Mouse (Mus musculus) monocyte, adult 2 months (primary cell): ENCODE results near the gene Atp11c.

Experiments
- DNase-seq, 2 experiments: peaks; one replicate each; pipeline ENCODE4 v3.0.0; 2022; ENCODE audit warnings: low spot score in 2 of 2, low read depth in 1 of 2

The Atp11c gene

GRCm38 (mm10) chrX:60394292-60394691, 198.2 kb downstream of the Atp11c start:
- no peak for DNase-seq

- DNase-seq: no peak
Measured at GRCm38 (mm10) chrX:60386852-60387251, 205.6 kb downstream of the Atp11c start.

- no peak for DNase-seq
Measured at GRCm38 (mm10) chrX:60381711-60382110, 210.8 kb downstream of the Atp11c start.

- no peak for DNase-seq
Measured at GRCm38 (mm10) chrX:60380386-60380785, 212.1 kb downstream of the Atp11c start.

DNA sequence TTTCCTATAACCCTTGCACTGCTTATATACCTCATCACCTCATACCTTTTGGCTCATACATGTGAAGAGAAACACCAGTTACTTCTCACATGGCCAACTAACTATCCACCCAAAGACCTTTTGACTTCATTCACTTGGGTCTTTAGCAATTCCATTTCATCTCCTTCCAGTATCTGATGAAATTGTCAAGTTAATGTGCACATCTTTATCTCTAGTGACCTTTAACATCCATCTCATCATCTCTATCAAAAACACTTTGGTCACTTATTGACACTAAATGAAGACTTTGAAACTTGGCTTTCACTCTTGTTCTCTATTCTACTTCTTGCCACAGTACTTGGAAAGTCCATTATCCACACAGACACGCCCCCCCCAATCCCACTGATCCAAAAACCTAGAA, 243.8 kb downstream of the Atp11c start:
- DNase-seq: no peak

DNA sequence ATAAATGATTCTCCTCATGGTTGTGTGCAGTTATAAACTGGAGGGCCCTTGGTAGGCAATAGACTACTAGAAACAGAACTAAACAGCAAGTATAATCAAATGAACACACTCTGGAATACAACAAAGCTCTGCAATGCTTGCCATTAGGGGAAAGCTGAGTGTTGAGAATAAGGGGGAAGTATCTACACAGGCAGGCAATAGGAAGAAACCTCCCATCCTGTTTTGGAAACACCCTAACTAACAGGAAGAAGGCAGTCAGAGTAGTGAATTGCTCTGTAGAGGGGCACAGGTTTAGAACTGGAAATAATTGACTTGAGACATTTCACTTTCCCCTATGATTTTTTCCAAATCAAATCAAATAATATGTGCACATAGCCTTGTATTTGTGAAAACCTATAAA, 247.1 kb downstream of the Atp11c start:
- no peak for DNase-seq

DNA sequence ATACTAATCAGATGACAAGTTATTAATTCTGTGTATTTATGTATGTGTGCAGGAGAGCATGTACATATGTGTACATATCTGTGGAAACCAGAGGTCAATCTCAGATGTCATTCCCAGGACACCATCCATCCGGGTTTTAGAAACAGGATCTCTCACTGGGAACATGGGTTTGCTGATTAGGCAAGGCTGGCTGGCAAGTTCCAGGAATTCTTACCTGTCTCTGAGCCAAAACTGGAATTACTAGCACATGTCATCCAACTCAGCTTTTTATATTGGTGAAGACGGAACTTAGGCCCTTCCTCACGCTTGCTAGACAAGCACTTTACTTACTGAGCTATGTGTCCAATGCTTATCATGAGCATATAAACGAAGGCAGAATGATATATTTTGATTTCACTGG, 247.5 kb downstream of the Atp11c start:
- no peak for DNase-seq

DNA sequence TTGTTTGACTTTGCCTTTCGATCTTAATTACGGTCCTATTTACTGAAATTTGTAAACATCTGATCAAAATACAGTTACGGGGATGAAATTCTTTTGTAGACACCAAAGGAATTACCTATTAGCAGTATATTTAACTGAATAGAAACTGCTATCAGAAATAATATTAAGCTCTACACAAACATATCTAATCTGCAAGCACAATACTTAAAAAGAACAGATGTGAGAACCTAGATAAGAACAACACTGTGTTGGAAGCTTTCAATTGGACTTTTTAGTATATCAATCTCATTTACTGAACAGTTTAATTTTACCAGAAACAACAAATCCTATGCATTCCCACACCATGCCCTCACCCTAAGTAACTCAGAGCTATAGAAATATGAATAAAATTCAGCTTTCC, 262.8 kb downstream of the Atp11c start:
- no peak for DNase-seq

- no peak for DNase-seq
Measured at GRCm38 (mm10) chrX:60321321-60321720, 271.2 kb downstream of the Atp11c start.

GRCm38 (mm10) chrX:60317661-60318060, 274.8 kb downstream of the Atp11c start:
- DNase-seq: no peak

DNA sequence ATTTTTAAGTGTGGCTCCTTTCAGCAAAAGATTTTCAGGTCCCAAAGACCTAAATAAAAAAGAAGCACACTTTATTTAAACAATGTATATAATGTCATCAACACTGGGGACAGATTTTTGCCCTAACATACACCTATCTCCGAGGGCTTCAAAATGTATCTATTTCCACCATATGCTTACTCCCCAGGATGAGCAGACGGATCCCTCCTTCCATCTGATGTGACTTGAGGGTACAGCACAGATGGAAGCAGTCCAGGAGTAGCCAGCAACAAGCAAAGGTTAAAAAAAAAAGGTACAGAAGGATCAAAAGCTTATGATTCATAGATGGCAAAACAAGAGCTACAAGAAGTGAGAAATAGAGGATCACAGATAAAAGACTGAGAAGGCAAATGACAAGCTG, 300.2 kb downstream of the Atp11c start:
- DNase-seq: no peak

- no peak for DNase-seq
Measured at GRCm38 (mm10) chrX:60255346-60255745, 337.2 kb downstream of the Atp11c start.

DNA sequence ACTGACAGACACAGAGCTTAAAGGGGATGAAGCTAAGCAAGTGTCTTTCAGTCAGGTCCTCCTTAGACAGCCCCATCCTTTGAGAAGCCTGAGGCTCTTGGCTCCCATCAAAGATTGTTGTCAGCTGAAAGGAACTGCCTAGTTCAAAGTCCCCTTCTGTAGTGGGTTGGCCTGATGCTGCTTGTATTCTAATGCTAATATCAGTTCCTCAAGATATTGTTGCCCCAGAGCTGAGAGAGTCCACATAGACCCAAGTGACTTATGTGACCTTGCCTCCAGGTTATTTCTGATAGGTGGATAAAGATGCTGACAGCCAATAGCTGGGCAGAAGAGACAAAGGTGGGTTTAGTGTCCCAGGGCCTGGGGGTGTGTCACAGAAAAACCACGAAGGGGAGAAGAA, 404.8 kb downstream of the Atp11c start:
- DNase-seq: no peak

- DNase-seq: no peak
Measured at GRCm38 (mm10) chrX:60182611-60183010, 409.9 kb downstream of the Atp11c start.

DNA sequence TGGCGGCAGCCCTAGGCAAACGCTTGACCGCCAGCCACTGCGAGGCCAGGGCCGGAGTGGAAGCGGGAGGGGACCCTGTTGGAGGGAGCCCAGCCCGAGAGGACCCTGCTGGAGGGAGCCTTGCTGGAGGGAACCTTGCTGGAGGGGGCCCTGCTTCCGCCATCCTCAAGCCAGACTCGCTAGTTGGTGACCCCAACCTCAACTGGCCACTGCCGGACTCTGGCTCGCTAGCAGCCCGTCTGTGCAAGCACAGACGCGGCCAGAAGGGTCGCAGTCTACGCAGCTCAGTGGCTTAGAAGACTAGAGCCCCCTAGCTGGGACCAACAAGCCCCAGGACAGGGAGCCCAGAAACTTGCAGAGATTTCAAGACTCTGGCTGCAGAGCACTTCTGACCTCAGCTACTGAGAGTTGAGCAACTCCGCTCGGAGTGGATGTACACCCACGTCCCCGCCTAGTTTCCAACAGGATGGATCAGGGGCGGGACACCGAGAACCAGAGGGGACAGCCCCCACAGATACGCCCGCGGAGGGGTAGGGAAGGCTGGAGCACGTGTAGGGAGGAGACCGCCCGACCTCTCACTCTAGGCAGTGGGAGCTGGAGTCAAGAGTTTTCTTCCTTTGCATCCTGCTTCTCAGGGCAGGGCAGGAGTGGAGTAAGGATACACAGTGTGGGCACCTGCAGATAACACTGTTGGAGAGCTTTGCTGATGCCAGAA, 413.6 kb downstream of the Atp11c start, which contains the start of gene Mcf2:
TSS of gene Mcf2 (minus strand) at position 346 of the 715 bp plus-strand sequence.
- no peak for DNase-seq

DNA sequence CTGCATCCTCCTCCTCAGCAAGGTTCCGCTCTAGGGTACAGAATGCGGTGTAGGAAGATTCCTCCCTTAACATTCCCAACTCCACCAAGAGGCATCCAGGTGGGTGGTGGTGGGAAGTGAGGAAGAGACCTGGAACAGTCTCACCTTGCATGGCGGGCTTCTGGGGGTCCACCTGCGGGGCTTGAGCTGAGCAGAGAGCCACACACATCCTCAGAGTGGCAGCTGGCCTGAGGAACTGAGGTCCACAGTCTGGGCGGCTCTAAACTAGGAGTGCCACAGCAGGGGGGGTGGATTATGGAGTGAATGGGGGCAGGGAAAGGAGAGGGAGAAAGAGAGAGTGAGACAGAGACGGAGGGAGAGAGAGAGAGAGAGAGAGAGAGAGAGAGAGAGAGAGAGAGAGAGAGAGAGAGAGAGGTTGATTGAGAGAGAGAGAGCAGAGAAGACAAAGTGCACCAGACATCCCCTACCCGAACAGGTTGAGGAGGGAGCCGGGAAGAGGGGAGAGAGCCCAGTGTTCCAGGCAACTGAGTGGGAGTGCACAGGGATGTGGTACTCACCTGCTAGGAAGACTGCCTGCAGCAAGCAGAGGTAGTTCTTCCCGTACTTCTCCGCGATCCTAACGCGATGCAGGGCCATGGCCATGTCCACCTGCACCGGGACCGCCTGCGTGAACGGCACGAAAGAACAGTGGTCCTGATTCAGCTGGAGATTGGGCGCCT, 414.3 kb downstream of the Atp11c start:
- DNase-seq: no peak
